Mouse (Mus musculus): ENCODE results near the gene Angel1. TPM values are rescaled to one million over a fixed set of nuclear protein-coding genes. Genes with fewer than 3 reads are reported as not detected.

The Angel1 gene
- total RNA-seq, 4 experiments from 2014 or later: 9.0 to 10.4 (median 9.6) TPM

GRCm38 (mm10) chr12:86679546-86679930 lies 46.7 kb downstream of the Angel1 start:
- DNase-seq (ENCODE audit: low spot score in 2 of 2): no peak

GRCm38 (mm10) chr12:86678591-86679545 lies 47.4 kb downstream of the Angel1 start, which contains the start of gene Vash1:
Gene Vash1, plus strand, starts transcription at chr12:86678700.
- DNase-seq (ENCODE audit: low spot score in 2 of 2): peak in 1 of 2 experiments; percentile 70

GRCm38 (mm10) chr12:86672507-86672906 lies 53.8 kb downstream of the Angel1 start:
- DNase-seq (ENCODE audit: low spot score in 2 of 2): no peak

GRCm38 (mm10) chr12:86672105-86672504 lies 54.2 kb downstream of the Angel1 start:
- DNase-seq (ENCODE audit: low spot score in 2 of 2): no peak

GRCm38 (mm10) chr12:86668404-86668803 lies 57.9 kb downstream of the Angel1 start:
- DNase-seq (ENCODE audit: low spot score in 2 of 2): no peak

GRCm38 (mm10) chr12:86665656-86666055 lies 60.6 kb downstream of the Angel1 start:
- no peak for DNase-seq (ENCODE audit: low spot score in 2 of 2)

GRCm38 (mm10) chr12:86660466-86660865 lies 65.8 kb downstream of the Angel1 start:
- no peak for DNase-seq (ENCODE audit: low spot score in 2 of 2)

GRCm38 (mm10) chr12:86659447-86659968 lies 66.8 kb downstream of the Angel1 start:
- peak in 1 of 2 experiments; percentile 81 for DNase-seq (ENCODE audit: low spot score in 2 of 2)

GRCm38 (mm10) chr12:86652570-86653041 lies 73.7 kb downstream of the Angel1 start:
- peak; percentile 54 to 79 for DNase-seq (ENCODE audit: low spot score in 2 of 2)

GRCm38 (mm10) chr12:86651301-86651860 lies 74.9 kb downstream of the Angel1 start:
- DNase-seq (ENCODE audit: low spot score in 2 of 2): no peak

Other genes with a start within 250 kb of the Angel1 start
- 10 to 100 TPM; 31.6 to 35.4 (median 32.5) TPM for gene Vash1, start 47.8 kb downstream of the Angel1 start, total RNA-seq (2022)
- gene Lrrc74a, start 7.9 kb upstream of the Angel1 start, total RNA-seq (2022): not detected
- gene Irf2bpl, start 158.3 kb upstream of the Angel1 start, total RNA-seq (2022): 10 to 100 TPM; 60.7 to 74.9 (median 68.5) TPM
- gene Cipc, start 220.6 kb upstream of the Angel1 start, total RNA-seq (2022): 100 to 1,000 TPM in 1 of 4 experiments, 10 to 100 TPM in 3; 95.7 to 109 (median 99.4) TPM